Mouse (Mus musculus): Measurements from ENCODE around the gene Actr5. TPM values are rescaled to one million over a fixed set of nuclear protein-coding genes. Genes with fewer than 3 reads are reported as not detected.

The Actr5 gene
- total and polyA plus RNA-seq, 3 experiments, result 17.0 to 20.8 TPM; not detected in 1

DNA sequence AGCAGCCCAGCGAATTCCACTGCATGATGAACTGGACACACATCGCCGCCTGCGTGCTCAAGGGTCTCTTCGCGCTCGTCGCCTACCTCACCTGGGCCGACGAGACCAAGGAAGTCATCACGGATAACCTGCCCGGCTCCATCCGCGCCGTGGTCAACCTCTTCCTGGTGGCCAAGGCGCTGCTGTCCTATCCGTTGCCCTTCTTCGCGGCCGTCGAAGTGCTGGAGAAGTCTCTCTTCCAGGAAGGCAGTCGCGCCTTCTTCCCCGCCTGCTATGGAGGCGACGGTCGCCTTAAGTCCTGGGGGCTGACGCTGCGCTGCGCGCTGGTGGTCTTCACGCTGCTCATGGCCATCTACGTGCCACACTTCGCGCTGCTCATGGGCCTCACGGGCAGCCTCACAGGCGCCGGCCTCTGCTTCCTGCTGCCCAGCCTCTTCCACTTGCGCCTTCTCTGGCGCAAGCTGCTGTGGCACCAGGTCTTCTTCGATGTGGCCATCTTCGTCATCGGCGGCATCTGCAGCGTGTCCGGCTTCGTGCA lies 10.2 kb upstream of the Actr5 start:
- no peak for TF ChIP-seq BHLHE40 (IDR thresholded peaks at IDR 0.05; ENCODE audit: borderline replicate concordance, low read depth, low read length)
- TF ChIP-seq ZNF384 (IDR thresholded peaks at IDR 0.05; ENCODE audit: low read depth, low read length), result no peak
- Histone ChIP-seq H3K4me1 (ENCODE audit: control insufficient read depth in 1 of 2, insufficient read depth in 2 of 2, low read length in 2 of 2) (no peaks in the 10 kb centered on the region), H3K27ac (ENCODE audit: control insufficient read depth, low read depth, low read length) (no peak overlapping the region), H3K4me3 (ENCODE audit: control insufficient read depth in 1 of 2, insufficient read depth in 1 of 2, low read depth in 2 of 2, low read length in 2 of 2) (no peak overlapping the region), H3K9ac (ENCODE audit: control insufficient read depth, low read depth, low read length, poor library complexity, severe bottlenecking) (no peak overlapping the region), H3K36me3 (ENCODE audit: control insufficient read depth in 1 of 2, insufficient read depth in 2 of 2, low read length in 2 of 2) (no peaks in the 10 kb centered on the region), H3K79me2 (ENCODE audit: control insufficient read depth, insufficient read depth, low read length, poor library complexity) (no peaks in the 10 kb centered on the region), H3K9me3 (replicated peaks; ENCODE audit: insufficient read depth, low read length) (no peaks in the 10 kb centered on the region), H3K27me3 (ENCODE audit: control insufficient read depth in 1 of 2, insufficient read depth in 2 of 2, low read length in 2 of 2) (no peaks in the 10 kb centered on the region)
- DNase-seq (ENCODE audit: low read depth, low spot score), result no peak

DNA sequence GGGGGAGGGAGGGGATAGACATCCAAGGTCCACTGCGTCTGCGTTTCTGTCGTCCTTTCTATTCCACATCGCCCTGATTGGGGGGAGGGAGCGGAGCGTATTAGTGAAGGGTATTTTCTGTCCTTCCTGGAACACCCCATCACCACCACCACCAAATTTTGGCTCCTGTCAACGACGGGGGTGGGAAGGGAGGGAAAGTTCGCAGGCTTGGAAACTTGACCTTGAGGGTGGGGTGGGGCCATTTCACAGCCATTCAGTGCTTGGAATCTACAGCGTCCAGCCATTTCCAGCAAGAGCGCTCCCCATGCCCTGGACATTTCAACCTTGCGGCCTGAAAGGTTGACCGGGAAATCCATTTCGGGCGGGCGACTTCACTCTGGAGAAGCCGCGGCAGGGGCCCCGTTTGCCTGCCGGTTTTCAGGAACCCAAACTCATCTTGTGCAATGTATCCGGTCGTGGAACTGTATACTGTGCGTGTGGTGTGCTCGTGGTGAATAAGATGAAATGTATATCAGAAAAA lies 9.5 kb upstream of the Actr5 start:
- no peak for DNase-seq (ENCODE audit: low read depth, low spot score)
- H3K27me3 ChIP-seq (ENCODE audit: control insufficient read depth in 1 of 2, insufficient read depth in 2 of 2, low read length in 2 of 2), result no peaks in the 10 kb centered on the region

DNA sequence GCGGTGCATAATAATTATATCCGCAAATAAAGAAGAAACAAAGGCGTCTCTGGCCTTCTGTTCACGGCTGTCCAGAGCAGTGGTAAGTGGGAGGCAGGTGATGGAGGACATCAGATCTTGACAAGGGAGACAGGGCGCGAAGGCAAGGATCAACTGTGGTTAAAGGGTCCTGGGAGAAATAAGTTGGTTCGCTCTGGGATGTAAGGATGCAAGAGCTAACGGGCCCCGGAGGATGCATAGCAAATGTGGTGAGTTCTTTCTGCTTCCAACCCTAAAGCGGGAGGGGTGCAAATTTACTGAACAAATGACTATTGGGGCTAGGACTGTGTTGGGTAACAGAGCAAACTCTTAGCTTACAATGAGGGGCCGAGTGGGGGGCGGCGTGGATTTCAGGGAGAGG lies 9.0 kb upstream of the Actr5 start:
- Histone ChIP-seq H3K9me3 (replicated peaks; ENCODE audit: insufficient read depth, low read length) (no peaks in the 10 kb centered on the region), H3K79me2 (ENCODE audit: control insufficient read depth, insufficient read depth, low read length, poor library complexity) (no peaks in the 10 kb centered on the region), H3K9ac (ENCODE audit: control insufficient read depth, low read depth, low read length, poor library complexity, severe bottlenecking) (no peak overlapping the region), H3K4me3 (ENCODE audit: control insufficient read depth in 1 of 2, insufficient read depth in 1 of 2, low read depth in 2 of 2, low read length in 2 of 2) (no peak overlapping the region), H3K36me3 (ENCODE audit: control insufficient read depth in 1 of 2, insufficient read depth in 2 of 2, low read length in 2 of 2) (no peaks in the 10 kb centered on the region), H3K27me3 (ENCODE audit: control insufficient read depth in 1 of 2, insufficient read depth in 2 of 2, low read length in 2 of 2) (no peaks in the 10 kb centered on the region), H3K27ac (ENCODE audit: control insufficient read depth, low read depth, low read length) (no peak overlapping the region), H3K4me1 (ENCODE audit: control insufficient read depth in 1 of 2, insufficient read depth in 2 of 2, low read length in 2 of 2) (no peaks in the 10 kb centered on the region)
- TF ChIP-seq SIN3A (IDR thresholded peaks at IDR 0.05; ENCODE audit: low read length), result no peak
- no peak for TF ChIP-seq JUND (IDR thresholded peaks at IDR 0.05; ENCODE audit: low read depth, low read length)
- TF ChIP-seq GABPA (IDR thresholded peaks at IDR 0.05; ENCODE audit: low read depth, low read length), result no peak
- no peak for TF ChIP-seq HCFC1 (IDR thresholded peaks at IDR 0.05; ENCODE audit: low read depth, low read length)
- no peak for TF ChIP-seq NRF1 (IDR thresholded peaks at IDR 0.05; ENCODE audit: insufficient read depth, low read depth, low read length, poor library complexity, severe bottlenecking)
- TF ChIP-seq RAD21 (IDR thresholded peaks at IDR 0.05; ENCODE audit: low read depth, low read length), result no peak
- TF ChIP-seq ZC3H11A (IDR thresholded peaks at IDR 0.05; ENCODE audit: low read depth, low read length), result no peak
- TF ChIP-seq MYB (IDR thresholded peaks at IDR 0.05; ENCODE audit: low read depth, low read length), result no peak
- TF ChIP-seq POLR2AphosphoS5 (IDR thresholded peaks at IDR 0.05; ENCODE audit: borderline replicate concordance, low read depth, low read length), result no peak
- TF ChIP-seq MYC (IDR thresholded peaks at IDR 0.05; ENCODE audit: low read depth, low read length), result no peak
- no peak for TF ChIP-seq MAX (IDR thresholded peaks at IDR 0.05; ENCODE audit: low read length)
- no peak for DNase-seq (ENCODE audit: low read depth, low spot score)

More for the DNA sequence above, 9.5 kb upstream of the Actr5 start:
- Histone ChIP-seq H3K27ac (ENCODE audit: control insufficient read depth, low read depth, low read length) (no peak overlapping the region), H3K4me3 (ENCODE audit: control insufficient read depth in 1 of 2, insufficient read depth in 1 of 2, low read depth in 2 of 2, low read length in 2 of 2) (no peak overlapping the region), H3K4me1 (ENCODE audit: control insufficient read depth in 1 of 2, insufficient read depth in 2 of 2, low read length in 2 of 2) (no peaks in the 10 kb centered on the region), H3K9ac (ENCODE audit: control insufficient read depth, low read depth, low read length, poor library complexity, severe bottlenecking) (no peak overlapping the region), H3K36me3 (ENCODE audit: control insufficient read depth in 1 of 2, insufficient read depth in 2 of 2, low read length in 2 of 2) (no peaks in the 10 kb centered on the region), H3K79me2 (ENCODE audit: control insufficient read depth, insufficient read depth, low read length, poor library complexity) (no peaks in the 10 kb centered on the region), H3K9me3 (replicated peaks; ENCODE audit: insufficient read depth, low read length) (no peaks in the 10 kb centered on the region)
- TF ChIP-seq TBP (IDR thresholded peaks at IDR 0.05; ENCODE audit: low read depth, low read length) (no peak), GATA1 (IDR thresholded peaks at IDR 0.05; ENCODE audit: low read depth, low read length) (no peak), E2F4 (IDR thresholded peaks at IDR 0.05; ENCODE audit: borderline replicate concordance, low read depth, low read length) (no peak), POLR2A (IDR thresholded peaks at IDR 0.05; ENCODE audit: control insufficient read depth in 1 of 2, insufficient read depth in 1 of 2, low read depth in 1 of 2, low read length in 2 of 2, poor library complexity in 1 of 2) (no peak), RCOR1 (IDR thresholded peaks at IDR 0.05; ENCODE audit: low read depth, low read length) (no peak), ZMIZ1 (IDR thresholded peaks at IDR 0.05; ENCODE audit: low read depth, low read length) (no peak), RAD21 (IDR thresholded peaks at IDR 0.05; ENCODE audit: low read depth, low read length) (no peak), HCFC1 (IDR thresholded peaks at IDR 0.05; ENCODE audit: low read depth, low read length) (no peak)

Measured in MEL (cell line).